Mouse (Mus musculus) hindbrain, postnatal 0 days (tissue): ENCODE data around the gene Skap1. TPM values are rescaled to one million over a fixed set of nuclear protein-coding genes. Genes with fewer than 3 reads are reported as not detected.

Experiments
- ATAC-seq: fragments of 200-750 bp; cut with Nextera tagmentation; 2 replicates; pipeline ENCODE4 v1.8.0; 2017; ENCODE audit warnings: mild to moderate bottlenecking, moderate TSS enrichment, moderate library complexity
- DNase-seq: peaks from one replicate; pipeline ENCODE4 v3.0.0-alpha.2; 2015; ENCODE audit warnings: low spot score
- H3K27ac ChIP-seq: fragments of 300-500 bp; sonication (generic); 2 replicates; pipeline ENCODE4 v1.5.1; 2014; ENCODE audit warnings: mild to moderate bottlenecking
- H3K27me3 ChIP-seq: fragments of 300-500 bp; sonication (generic); 2 replicates; pipeline ENCODE4 v1.6.1; 2014; ENCODE audit warnings: low read length, mixed read lengths; ENCODE audit not compliant: insufficient read depth
- H3K36me3 ChIP-seq: fragments of 300-500 bp; sonication (generic); 2 replicates; pipeline ENCODE4 v1.6.1; 2014; ENCODE audit warnings: low read length, mixed read lengths; ENCODE audit not compliant: insufficient read depth
- H3K4me1 ChIP-seq: fragments of 300-500 bp; sonication (generic); 2 replicates; pipeline ENCODE4 v1.6.1; 2014; ENCODE audit warnings: antibody characterized with exemption, low read length, mixed read lengths; ENCODE audit not compliant: insufficient read depth
- H3K4me2 ChIP-seq: fragments of 300-500 bp; sonication (generic); 2 replicates; pipeline ENCODE4 v1.6.1; 2014; ENCODE audit warnings: low read depth, mild to moderate bottlenecking, low read length, moderate library complexity, mixed read lengths
- H3K4me3 ChIP-seq: fragments of 300-500 bp; sonication (generic); 2 replicates; pipeline ENCODE4 v1.5.1; 2014; ENCODE audit warnings: low read length
- H3K9ac ChIP-seq: fragments of 300-500 bp; sonication (generic); replicated peaks from 2 replicates; pipeline ENCODE4 v1.6.1; 2014; ENCODE audit warnings: mild to moderate bottlenecking, low read length, moderate library complexity, mixed read lengths
- H3K9me3 ChIP-seq: fragments of 300-500 bp; sonication (generic); 2 replicates; pipeline ENCODE4 v1.6.1; 2016; ENCODE audit warnings: low read length, mixed read lengths
- CTCF ChIP-seq: IDR thresholded peaks from 2 replicates; pipeline ENCODE4 v1.5.1; 2016; ENCODE audit warnings: antibody characterized with exemption, control low read depth, low read depth
- WGBS: fragments of 180-500 bp; shearing (Covaris S2); extraction: QIAGEN DNeasy Blood & Tissue Kit; methylation state at CpG from one replicate; pipeline ENCODE4 v1.1.7; 2014; 5-methylcytosine and 5-hydroxymethylcytosine counted together
- polyA plus RNA-seq: library from polyadenylated mRNA; unstranded; fragments of >200 nt; fragmentation: Nextera tagmentation; extraction: Ambion mirVana; gene quantifications from 2 replicates; pipeline ENCODE4 v1.2.1, GENCODE M21; 2015
- total RNA-seq: library from RNA; depleted of rRNA; stranded (reverse); fragments of >200 nt; gene quantifications from 2 replicates; pipeline ENCODE4 v1.2.3, GENCODE M21; 2014

The Skap1 gene
- total and polyA plus RNA-seq, 2 experiments from 2014 or later, result 2.5 to 5.7 TPM

- WGBS, result 29% methylated on average over 12 of the region's 12 CpGs
- DNase-seq, result peak; percentile 20
Observed at GRCm38 (mm10) chr11:96694774-96695173, 230.4 kb downstream of the Skap1 start.

GRCm38 (mm10) chr11:96696168-96696727 is 231.9 kb downstream of the Skap1 start:
- no peaks in the 10 kb centered on the region for H3K27me3 ChIP-seq
- H3K9me3 ChIP-seq, result no peaks in the 10 kb centered on the region
- peak overlapping the region; percentile 13 for H3K4me2 ChIP-seq
- WGBS, result 29% methylated on average over 15 of the region's 15 CpGs
- H3K9ac ChIP-seq, result no peak overlapping the region
- no peak overlapping the region for H3K27ac ChIP-seq
- no peak overlapping the region for H3K4me3 ChIP-seq
- H3K36me3 ChIP-seq, result no peaks in the 10 kb centered on the region
- TF ChIP-seq CTCF, result no peak
- DNase-seq (peak; percentile 52), ATAC-seq (no peak)
- H3K4me1 ChIP-seq, result no peaks in the 10 kb centered on the region

More at GRCm38 (mm10) chr11:96694774-96695173, 230.4 kb downstream of the Skap1 start:
- H3K27ac ChIP-seq, result no peak overlapping the region
- H3K9ac ChIP-seq, result no peak overlapping the region
- no peaks in the 10 kb centered on the region for H3K36me3 ChIP-seq
- no peaks in the 10 kb centered on the region for H3K9me3 ChIP-seq
- no peak for ATAC-seq
- TF ChIP-seq CTCF, result no peak
- H3K27me3 ChIP-seq, result no peaks in the 10 kb centered on the region
- H3K4me2 ChIP-seq, result no peak overlapping the region
- H3K4me1 ChIP-seq, result no peaks in the 10 kb centered on the region
- no peak overlapping the region for H3K4me3 ChIP-seq

- H3K36me3 ChIP-seq, result no peaks in the 10 kb centered on the region
- no peak overlapping the region for H3K27ac ChIP-seq
- 17% methylated on average over 7 of the region's 7 CpGs for WGBS
- H3K9ac ChIP-seq, result no peak overlapping the region
- no peak for TF ChIP-seq CTCF
- DNase-seq (peak; percentile 36), ATAC-seq (no peak)
- H3K4me3 ChIP-seq, result no peak overlapping the region
- H3K4me2 ChIP-seq, result no peak overlapping the region
- H3K4me1 ChIP-seq, result no peaks in the 10 kb centered on the region
- H3K9me3 ChIP-seq, result no peaks in the 10 kb centered on the region
- no peaks in the 10 kb centered on the region for H3K27me3 ChIP-seq
Observed at GRCm38 (mm10) chr11:96696842-96697455, 232.6 kb downstream of the Skap1 start.

- WGBS, result 73% methylated on average over 4 of the region's 4 CpGs
- no peak for TF ChIP-seq CTCF
- no peak overlapping the region for H3K9ac ChIP-seq
- H3K4me2 ChIP-seq, result no peak overlapping the region
- no peaks in the 10 kb centered on the region for H3K27me3 ChIP-seq
- H3K4me1 ChIP-seq, result no peaks in the 10 kb centered on the region
- H3K27ac ChIP-seq, result no peak overlapping the region
- ATAC-seq, result no peak
- H3K4me3 ChIP-seq, result no peak overlapping the region
- H3K36me3 ChIP-seq, result no peaks in the 10 kb centered on the region
- no peaks in the 10 kb centered on the region for H3K9me3 ChIP-seq
- DNase-seq, result no peak
Observed at GRCm38 (mm10) chr11:96697467-96697866, 233.1 kb downstream of the Skap1 start.

- Histone ChIP-seq H3K4me2 (no peak overlapping the region), H3K36me3 (no peaks in the 10 kb centered on the region), H3K9me3 (no peaks in the 10 kb centered on the region), H3K27me3 (no peaks in the 10 kb centered on the region), H3K27ac (no peak overlapping the region), H3K4me3 (no peak overlapping the region), H3K4me1 (no peaks in the 10 kb centered on the region), H3K9ac (no peak overlapping the region)
- ATAC-seq, result no peak
- no peak for TF ChIP-seq CTCF
- WGBS, result 86% methylated on average over 8 of the region's 8 CpGs
- DNase-seq, result no peak
Observed at GRCm38 (mm10) chr11:96703813-96704212, 239.4 kb downstream of the Skap1 start.

GRCm38 (mm10) chr11:96711268-96711667 is 246.9 kb downstream of the Skap1 start:
- WGBS, result 78% methylated on average over 5 of the region's 5 CpGs
- no peak for DNase-seq
- TF ChIP-seq CTCF, result peak; percentile 43

GRCm38 (mm10) chr11:96711670-96712069 is 247.3 kb downstream of the Skap1 start:
- no peak overlapping the region for H3K4me2 ChIP-seq
- no peak for DNase-seq
- no peak for ATAC-seq
- H3K9ac ChIP-seq, result no peak overlapping the region
- WGBS, result 88% methylated on average over 7 of the region's 7 CpGs
- H3K4me3 ChIP-seq, result no peak overlapping the region
- TF ChIP-seq CTCF, result no peak
- H3K27me3 ChIP-seq, result no peaks in the 10 kb centered on the region
- no peak overlapping the region for H3K27ac ChIP-seq
- H3K9me3 ChIP-seq, result no peaks in the 10 kb centered on the region
- H3K4me1 ChIP-seq, result no peaks in the 10 kb centered on the region
- no peaks in the 10 kb centered on the region for H3K36me3 ChIP-seq

More at GRCm38 (mm10) chr11:96711268-96711667, 246.9 kb downstream of the Skap1 start:
- no peaks in the 10 kb centered on the region for H3K36me3 ChIP-seq
- H3K4me2 ChIP-seq, result no peak overlapping the region
- no peaks in the 10 kb centered on the region for H3K4me1 ChIP-seq
- no peaks in the 10 kb centered on the region for H3K27me3 ChIP-seq
- H3K9me3 ChIP-seq, result no peaks in the 10 kb centered on the region
- no peak for ATAC-seq
- no peak overlapping the region for H3K27ac ChIP-seq
- no peak overlapping the region for H3K4me3 ChIP-seq
- H3K9ac ChIP-seq, result no peak overlapping the region
